Mouse (Mus musculus): ENCODE measurements around the gene Gadl1.

Gene Gadl1

GRCm38 (mm10) chr9:115909155-115909554, at the start of gene Gadl1:
Gene Gadl1, plus strand, starts transcription at chr9:115909455.
- DNase-seq: no peak

- DNase-seq: no peak
Observed at GRCm38 (mm10) chr9:115862802-115863201, 46.5 kb upstream of the Gadl1 start.

- DNase-seq: peak; percentile 16
Observed at GRCm38 (mm10) chr9:115863326-115863725, 45.9 kb upstream of the Gadl1 start.

DNA sequence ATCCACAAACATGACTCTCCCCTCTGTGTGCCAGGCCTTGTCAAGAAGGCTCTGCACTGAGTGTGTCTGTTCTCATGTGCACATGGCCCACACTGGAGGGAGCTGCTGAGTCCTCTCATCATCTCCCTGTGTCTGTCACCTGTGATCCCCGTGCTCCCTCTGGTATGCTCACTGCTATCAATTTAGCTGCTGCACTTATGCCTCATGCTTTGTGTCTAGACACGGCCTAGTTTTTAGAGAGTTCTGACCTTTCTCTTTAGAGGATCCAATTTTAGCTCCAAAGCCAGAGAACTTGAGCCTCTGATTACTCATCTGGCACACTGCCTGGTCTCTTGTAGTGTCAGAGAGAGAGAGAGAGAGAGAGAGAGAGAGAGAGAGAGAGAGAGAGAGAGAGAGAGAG, 42.0 kb upstream of the Gadl1 start:
- peak; percentile 54 for DNase-seq

GRCm38 (mm10) chr9:115870168-115870567, 39.1 kb upstream of the Gadl1 start:
- no peak for DNase-seq

DNA sequence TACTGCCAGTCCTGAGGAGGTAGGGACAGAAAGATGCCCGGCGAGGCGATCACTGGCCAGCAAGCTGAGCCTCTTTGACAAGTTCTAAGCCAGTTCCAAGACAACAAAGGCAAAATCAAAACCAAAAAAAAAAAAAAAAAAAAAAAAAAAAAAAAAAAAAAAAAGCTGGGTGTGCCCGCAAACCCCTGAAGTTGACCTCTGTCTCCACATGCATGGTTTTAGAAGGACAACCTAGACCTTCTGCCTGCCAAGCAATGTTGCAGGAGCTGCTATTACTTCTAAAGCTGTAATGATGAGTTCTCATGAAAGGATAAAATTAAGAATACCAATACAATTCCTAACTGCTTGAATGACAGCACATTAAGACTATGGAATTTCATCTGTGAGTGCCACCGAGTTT, 38.6 kb upstream of the Gadl1 start:
- no peak for DNase-seq

DNA sequence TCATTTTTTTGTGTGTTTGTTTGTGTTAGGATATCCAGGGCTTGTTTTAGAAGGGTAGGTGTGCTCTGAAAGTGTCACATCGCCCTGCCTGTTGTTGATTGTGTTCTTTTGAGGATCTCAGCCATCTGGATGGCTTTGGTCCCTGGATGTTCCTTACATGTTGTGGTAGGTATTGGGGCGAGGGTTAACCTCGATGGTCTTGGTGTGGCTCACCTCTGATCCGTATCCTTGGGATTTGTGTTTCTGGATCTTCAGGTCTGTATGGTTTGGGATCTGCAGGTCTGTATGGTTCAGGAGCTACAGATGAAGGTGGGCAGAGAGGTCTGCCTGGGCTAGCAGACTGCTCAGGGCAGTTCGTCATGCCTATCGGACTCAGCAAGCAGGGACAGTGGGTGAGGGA, 28.8 kb upstream of the Gadl1 start:
- no peak for DNase-seq

GRCm38 (mm10) chr9:115881137-115881536, 28.1 kb upstream of the Gadl1 start:
- peak; percentile 47 for DNase-seq

- DNase-seq: no peak
Observed at GRCm38 (mm10) chr9:115882627-115883200, 26.5 kb upstream of the Gadl1 start.

DNA sequence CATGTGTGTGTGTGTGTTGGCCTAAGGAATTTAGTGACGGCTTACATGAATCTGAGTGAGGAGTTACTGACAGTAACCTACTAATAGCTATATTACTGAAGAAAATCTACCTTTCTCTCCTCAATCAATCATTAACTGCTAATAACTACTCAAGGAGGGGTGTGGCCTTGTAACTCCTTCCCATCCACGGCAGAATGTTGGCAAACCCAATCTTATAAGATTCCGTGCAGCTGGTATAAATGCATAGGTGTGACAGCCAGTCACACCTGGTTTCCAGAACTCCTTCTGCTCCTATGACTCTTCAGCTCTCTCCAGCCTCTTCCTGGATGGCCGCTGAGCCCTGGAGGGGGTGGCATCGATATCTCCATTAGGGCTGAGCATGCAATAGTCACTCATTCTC, 25.8 kb upstream of the Gadl1 start:
- DNase-seq: no peak

DNA sequence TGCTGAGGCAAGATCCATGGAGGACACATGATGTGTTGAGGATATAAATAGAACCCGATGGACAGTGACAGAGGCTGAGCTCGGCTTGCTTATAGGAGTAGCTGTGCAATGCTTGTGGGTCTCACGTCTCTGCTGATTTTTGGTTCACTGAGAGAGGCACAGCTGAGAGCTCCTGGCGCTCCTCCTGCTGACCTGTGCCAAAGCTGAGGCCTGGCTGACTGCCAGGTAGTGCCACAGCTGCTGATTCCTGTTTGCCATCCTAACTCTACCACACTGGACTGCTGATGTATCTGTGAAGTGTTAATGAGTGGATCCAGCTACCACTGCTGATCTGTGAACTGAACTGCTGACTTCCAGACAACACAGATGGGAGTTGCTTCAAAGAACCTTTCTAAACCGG, 21.7 kb upstream of the Gadl1 start:
- no peak for DNase-seq

GRCm38 (mm10) chr9:115893131-115893530, 16.1 kb upstream of the Gadl1 start:
- no peak for DNase-seq

DNA sequence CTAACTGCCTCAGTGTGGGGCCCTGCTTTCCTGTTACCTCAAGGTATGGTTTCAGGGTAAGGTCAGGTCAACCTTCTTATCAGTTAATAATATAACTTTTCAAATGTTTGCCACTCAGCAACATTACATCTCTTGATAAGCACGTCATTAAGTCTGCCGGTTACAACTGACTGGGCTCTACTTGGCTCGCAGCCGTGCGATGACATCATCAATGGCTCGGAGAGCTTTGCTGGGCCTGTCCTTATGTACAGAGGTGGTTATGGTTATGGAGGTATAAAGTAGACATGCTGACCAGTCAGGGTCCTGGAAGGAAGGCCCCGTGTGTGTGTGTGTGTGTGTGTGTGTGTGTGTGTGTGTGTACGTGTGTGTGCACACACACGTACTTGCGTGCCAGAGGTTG, 15.3 kb upstream of the Gadl1 start:
- peak; percentile 7 for DNase-seq

DNA sequence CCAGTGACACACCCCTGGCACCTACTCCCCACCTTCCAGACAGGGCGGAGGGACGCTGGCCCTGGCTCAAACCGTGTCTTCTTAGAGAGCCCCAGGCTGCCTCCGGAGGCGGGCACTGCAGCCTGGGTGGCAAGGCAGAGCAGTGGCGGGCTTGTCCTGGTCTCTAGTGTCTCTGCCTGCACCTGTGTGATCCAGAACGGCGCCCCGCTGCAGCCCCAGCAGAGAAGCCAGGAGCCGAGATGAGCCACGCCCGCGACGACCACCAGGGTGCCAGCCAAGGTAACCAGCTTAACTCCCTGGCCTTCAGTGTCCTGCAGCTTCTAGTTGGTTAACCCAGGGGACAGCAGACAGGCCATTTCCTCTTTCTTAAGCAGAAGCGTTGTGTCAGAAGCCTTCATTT, 930 bp upstream of the Gadl1 start:
- no peak for DNase-seq

GRCm38 (mm10) chr9:115914006-115914405, 4.8 kb downstream of the Gadl1 start:
- DNase-seq: no peak

GRCm38 (mm10) chr9:115915586-115916270, 6.5 kb downstream of the Gadl1 start:
- DNase-seq: peak; percentile 0

- no peak for DNase-seq
Observed at GRCm38 (mm10) chr9:115919736-115920135, 10.5 kb downstream of the Gadl1 start.

GRCm38 (mm10) chr9:115922662-115923061, 13.4 kb downstream of the Gadl1 start:
- DNase-seq: no peak

- DNase-seq: no peak
Observed at GRCm38 (mm10) chr9:115924094-115924493, 14.8 kb downstream of the Gadl1 start.

GRCm38 (mm10) chr9:115931803-115932202, 22.5 kb downstream of the Gadl1 start:
- no peak for DNase-seq

DNA sequence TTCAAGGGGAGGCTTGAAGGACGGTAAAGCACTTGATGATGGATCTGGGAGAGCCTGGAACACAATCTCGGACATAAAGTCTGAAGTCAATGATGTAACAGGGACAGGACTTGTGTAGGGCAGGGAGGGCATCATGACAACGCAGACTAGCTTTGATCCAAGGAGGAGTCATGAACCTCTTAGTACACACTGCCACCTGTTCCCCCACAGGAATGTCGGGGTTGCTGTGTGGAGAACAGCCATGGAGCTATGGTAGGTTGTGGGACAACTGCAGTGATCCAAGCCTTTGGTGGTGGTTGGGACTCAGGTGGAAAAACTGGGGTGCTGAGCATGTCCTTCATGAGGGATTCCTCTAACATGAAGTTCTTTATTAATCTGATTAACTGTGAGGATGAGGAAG, 23.5 kb downstream of the Gadl1 start:
- DNase-seq: no peak

- DNase-seq: no peak
Observed at GRCm38 (mm10) chr9:115933243-115933964, 24.1 kb downstream of the Gadl1 start.

DNA sequence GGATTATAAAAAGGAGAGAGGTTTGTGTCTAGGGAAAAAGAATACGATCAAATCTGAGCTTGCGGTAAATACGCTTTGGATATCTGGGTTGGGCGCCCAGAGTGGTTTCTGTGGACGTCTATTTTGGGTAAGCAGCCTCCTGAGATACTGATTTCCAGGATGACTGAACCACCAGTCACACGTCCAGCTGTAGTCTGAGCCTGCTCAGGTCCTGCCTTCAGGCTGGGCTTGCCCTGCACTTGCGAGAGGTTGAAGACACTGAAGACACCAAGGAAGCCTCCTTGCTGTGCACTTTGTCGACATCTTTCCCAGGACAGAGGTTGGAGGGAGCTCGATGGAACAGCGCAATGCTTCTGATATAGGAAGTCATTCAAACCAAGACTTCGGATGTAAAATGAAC, 25.0 kb downstream of the Gadl1 start:
- no peak for DNase-seq

- DNase-seq: no peak
Observed at GRCm38 (mm10) chr9:115936350-115936749, 27.1 kb downstream of the Gadl1 start.
